Mouse (Mus musculus) bone marrow macrophage, adult 2 months (primary cell): ENCODE results near the gene Hoxb3. TPM values are rescaled to one million over a fixed set of nuclear protein-coding genes. Genes with fewer than 3 reads are reported as not detected.

ENCODE experiments used
- H3K27ac ChIP-seq: 2 replicates; pipeline ENCODE4 v1.5.1; 2012; ENCODE audit warnings: low read depth, low read length; ENCODE audit not compliant: insufficient read depth
- H3K4me1 ChIP-seq: 2 replicates; pipeline ENCODE4 v1.6.1; 2012; ENCODE audit warnings: low read length; ENCODE audit not compliant: control insufficient read depth, insufficient read depth
- H3K4me3 ChIP-seq: 2 replicates; pipeline ENCODE4 v1.5.1; 2012; ENCODE audit warnings: mild to moderate bottlenecking, low read length, moderate library complexity; ENCODE audit not compliant: insufficient read depth
- CTCF ChIP-seq: IDR thresholded peaks from 2 replicates; pipeline ENCODE4 v1.5.1; 2012; ENCODE audit warnings: low read depth, mild to moderate bottlenecking, low read length, moderate library complexity
- POLR2A ChIP-seq: IDR thresholded peaks from 2 replicates; pipeline ENCODE4 v1.6.1; 2012; ENCODE audit warnings: mild to moderate bottlenecking, low read depth, low read length, borderline replicate concordance
- polyA plus RNA-seq: library from polyadenylated mRNA; stranded (reverse); fragments of >200 nt; gene quantifications from 2 replicates; pipeline ENCODE4 v1.2.4, GENCODE M21; 2012; ENCODE audit not compliant: missing spikeins, insufficient read depth, insufficient read length

Hoxb3 gene
- polyA plus RNA-seq, 1 experiment = 1.6 TPM

GRCm38 (mm10) chr11:96351831-96352230 lies 28.7 kb downstream of the Hoxb3 start:
- no peak overlapping the region for H3K4me3 ChIP-seq
- H3K27ac ChIP-seq = no peak overlapping the region
- no peaks in the 10 kb centered on the region for H3K4me1 ChIP-seq
- TF ChIP-seq CTCF (no peak), POLR2A (no peak)

- TF ChIP-seq POLR2A (no peak), CTCF (no peak)
- Histone ChIP-seq H3K4me3 (no peak overlapping the region), H3K4me1 (no peaks in the 10 kb centered on the region), H3K27ac (no peak overlapping the region)
Measured at GRCm38 (mm10) chr11:96352691-96353521, 29.8 kb downstream of the Hoxb3 start.

- no peak overlapping the region for H3K4me3 ChIP-seq
- no peaks in the 10 kb centered on the region for H3K4me1 ChIP-seq
- TF ChIP-seq POLR2A = no peak
- TF ChIP-seq CTCF = no peak
- no peak overlapping the region for H3K27ac ChIP-seq
Measured at GRCm38 (mm10) chr11:96353522-96353841, 30.4 kb downstream of the Hoxb3 start.

DNA sequence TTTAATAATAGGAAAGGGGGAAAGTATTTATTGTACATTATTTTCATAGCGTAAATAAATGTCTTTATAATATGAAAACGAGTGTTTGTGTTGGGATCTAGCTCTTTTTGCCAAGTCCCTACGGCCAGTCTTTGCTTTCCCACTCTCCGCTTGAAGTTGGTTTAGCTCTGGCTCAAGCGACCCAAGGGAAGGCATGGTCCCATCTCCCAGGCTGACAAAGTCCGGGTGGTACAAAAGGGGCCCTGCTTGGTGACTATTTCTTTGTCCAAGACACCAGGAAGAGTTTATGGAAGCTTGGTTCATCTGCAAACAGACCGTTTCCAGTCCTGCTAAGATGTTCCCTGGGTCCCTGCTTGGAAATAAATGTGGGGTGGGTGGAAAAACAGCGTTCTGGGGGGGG lies 30.8 kb downstream of the Hoxb3 start:
- TF ChIP-seq POLR2A = no peak
- no peak for TF ChIP-seq CTCF
- no peaks in the 10 kb centered on the region for H3K4me1 ChIP-seq
- H3K27ac ChIP-seq = no peak overlapping the region
- no peak overlapping the region for H3K4me3 ChIP-seq

DNA sequence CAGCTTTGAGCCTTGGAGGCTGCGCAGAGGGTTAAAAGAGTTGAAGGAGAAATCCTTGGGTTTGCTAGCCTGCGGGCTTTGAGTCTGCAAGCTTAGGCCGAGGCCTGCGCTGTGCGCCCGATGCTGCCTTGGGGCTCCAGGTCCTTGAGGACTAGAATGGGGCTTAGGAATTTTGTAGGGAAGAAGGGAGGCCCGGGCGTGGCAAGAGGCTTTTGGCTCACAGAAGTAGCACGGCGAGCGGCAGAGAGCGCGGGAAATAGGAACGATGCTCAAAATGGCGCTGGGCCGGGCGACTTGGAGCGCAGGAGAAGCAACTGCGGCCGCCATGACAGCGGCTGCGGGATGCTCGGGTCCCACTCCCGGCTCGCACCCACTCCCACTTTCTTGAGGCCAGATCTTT lies 31.2 kb downstream of the Hoxb3 start:
- H3K4me3 ChIP-seq = no peak overlapping the region
- TF ChIP-seq CTCF (no peak), POLR2A (no peak)
- no peaks in the 10 kb centered on the region for H3K4me1 ChIP-seq
- H3K27ac ChIP-seq = no peak overlapping the region

GRCm38 (mm10) chr11:96354801-96355311 lies 31.7 kb downstream of the Hoxb3 start:
- H3K27ac ChIP-seq = no peak overlapping the region
- H3K4me1 ChIP-seq = no peaks in the 10 kb centered on the region
- H3K4me3 ChIP-seq = no peak overlapping the region
- no peak for TF ChIP-seq CTCF

- Histone ChIP-seq H3K4me3 (no peak overlapping the region), H3K4me1 (no peaks in the 10 kb centered on the region), H3K27ac (no peak overlapping the region)
- TF ChIP-seq CTCF (no peak), POLR2A (no peak)
Measured at GRCm38 (mm10) chr11:96363807-96364206, 40.7 kb downstream of the Hoxb3 start.

GRCm38 (mm10) chr11:96365441-96366091 lies 42.4 kb downstream of the Hoxb3 start, which contains the start of gene Hoxb1:
Gene Hoxb1 (plus strand): TSS chr11:96365752.
- TF ChIP-seq CTCF (no peak), POLR2A (no peak)
- H3K4me1 ChIP-seq = no peaks in the 10 kb centered on the region
- no peak within 1 kb of the TSS for H3K4me3 ChIP-seq
- no peak within 1 kb of the TSS for H3K27ac ChIP-seq

DNA sequence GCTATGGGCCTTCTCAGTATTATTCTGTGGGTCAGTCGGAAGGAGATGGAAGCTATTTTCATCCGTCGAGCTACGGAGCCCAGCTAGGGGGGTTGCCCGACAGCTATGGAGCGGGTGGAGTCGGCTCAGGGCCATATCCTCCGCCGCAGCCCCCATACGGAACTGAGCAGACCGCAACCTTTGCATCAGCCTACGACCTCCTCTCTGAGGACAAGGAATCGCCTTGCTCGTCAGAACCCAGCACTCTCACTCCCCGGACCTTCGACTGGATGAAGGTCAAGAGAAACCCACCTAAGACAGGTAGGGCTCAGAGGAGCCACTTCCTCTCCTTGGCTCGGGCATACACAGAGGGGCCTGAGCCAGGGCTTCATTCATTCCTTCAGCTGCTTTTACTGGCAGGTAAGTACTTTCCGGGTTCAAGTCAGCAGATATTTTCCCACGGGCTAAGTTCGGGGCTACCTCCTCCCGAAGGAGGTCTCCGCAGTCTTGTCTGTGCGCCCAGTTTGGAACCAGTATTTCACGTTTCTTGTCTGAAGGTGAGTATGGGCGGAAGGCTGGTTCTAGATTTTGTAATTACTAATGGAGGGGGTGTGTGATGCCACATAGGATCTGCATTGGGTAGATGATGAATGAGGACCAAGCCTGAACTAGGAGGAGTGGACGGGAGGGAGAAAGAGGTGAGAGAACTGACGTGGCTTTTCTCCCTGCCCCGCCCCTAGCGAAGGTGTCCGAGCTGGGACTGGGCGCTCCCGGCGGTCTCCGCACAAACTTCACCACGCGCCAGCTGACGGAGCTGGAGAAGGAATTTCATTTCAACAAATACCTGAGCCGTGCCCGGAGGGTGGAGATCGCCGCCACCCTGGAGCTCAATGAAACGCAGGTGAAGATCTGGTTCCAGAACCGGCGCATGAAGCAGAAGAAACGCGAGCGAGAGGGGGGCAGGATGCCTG lies 43.2 kb downstream of the Hoxb3 start:
- Histone ChIP-seq H3K4me3 (no peak overlapping the region), H3K27ac (no peak overlapping the region), H3K4me1 (no peaks in the 10 kb centered on the region)
- TF ChIP-seq CTCF = no peak

GRCm38 (mm10) chr11:96367141-96367540 lies 44.0 kb downstream of the Hoxb3 start:
- Histone ChIP-seq H3K4me1 (no peaks in the 10 kb centered on the region), H3K27ac (no peak overlapping the region), H3K4me3 (no peak overlapping the region)
- TF ChIP-seq POLR2A = no peak
- TF ChIP-seq CTCF = no peak
